Mouse (Mus musculus) left cerebral cortex, postnatal 25 days (tissue): ENCODE results near the gene 4933402N03Rik. TPM values are rescaled to one million over a fixed set of nuclear protein-coding genes. Genes with fewer than 3 reads are reported as not detected.

ENCODE experiments used
- total RNA-seq, 2 experiments: library from RNA; stranded (reverse); gene quantifications; 2 replicates each; pipeline ENCODE4 v1.2.3; 2021

The 4933402N03Rik gene
- total RNA-seq, 2 experiments from 2014 or later, result not detected

Other genes starting within 250 kb of the 4933402N03Rik start
- 100 to 1,000 TPM; 211 to 225 TPM for gene Htra1, start 210.2 kb downstream of the 4933402N03Rik start, total RNA-seq
- gene Dmbt1, start 114.3 kb downstream of the 4933402N03Rik start, total RNA-seq, result not detected
- not detected for gene 5430419D17Rik, start 28.1 kb upstream of the 4933402N03Rik start, total RNA-seq
- under 1 TPM; 0.16 to 0.23 TPM for gene Cuzd1, start 176.0 kb upstream of the 4933402N03Rik start, total RNA-seq
- gene Fam24b, start 183.2 kb upstream of the 4933402N03Rik start, total RNA-seq, result not detected
- gene Fam24a, start 187.6 kb upstream of the 4933402N03Rik start, total RNA-seq, result not detected
- 10 to 100 TPM; 22.6 to 33.1 TPM for gene 2310057M21Rik, start 216.4 kb upstream of the 4933402N03Rik start, total RNA-seq
- 10 to 100 TPM; 49.1 to 53.5 TPM for gene Pstk, start 224.8 kb upstream of the 4933402N03Rik start, total RNA-seq